Mouse (Mus musculus): Measurements from ENCODE around the gene St5. TPM values are rescaled to one million over a fixed set of nuclear protein-coding genes. Genes with fewer than 3 reads are reported as not detected.
A peak's percentile ranks its signal among the peaks of the same experiment; 100 is the strongest.

St5 gene
- polyA plus RNA-seq, 1 experiment from 2014 or later: 68.7 TPM

DNA sequence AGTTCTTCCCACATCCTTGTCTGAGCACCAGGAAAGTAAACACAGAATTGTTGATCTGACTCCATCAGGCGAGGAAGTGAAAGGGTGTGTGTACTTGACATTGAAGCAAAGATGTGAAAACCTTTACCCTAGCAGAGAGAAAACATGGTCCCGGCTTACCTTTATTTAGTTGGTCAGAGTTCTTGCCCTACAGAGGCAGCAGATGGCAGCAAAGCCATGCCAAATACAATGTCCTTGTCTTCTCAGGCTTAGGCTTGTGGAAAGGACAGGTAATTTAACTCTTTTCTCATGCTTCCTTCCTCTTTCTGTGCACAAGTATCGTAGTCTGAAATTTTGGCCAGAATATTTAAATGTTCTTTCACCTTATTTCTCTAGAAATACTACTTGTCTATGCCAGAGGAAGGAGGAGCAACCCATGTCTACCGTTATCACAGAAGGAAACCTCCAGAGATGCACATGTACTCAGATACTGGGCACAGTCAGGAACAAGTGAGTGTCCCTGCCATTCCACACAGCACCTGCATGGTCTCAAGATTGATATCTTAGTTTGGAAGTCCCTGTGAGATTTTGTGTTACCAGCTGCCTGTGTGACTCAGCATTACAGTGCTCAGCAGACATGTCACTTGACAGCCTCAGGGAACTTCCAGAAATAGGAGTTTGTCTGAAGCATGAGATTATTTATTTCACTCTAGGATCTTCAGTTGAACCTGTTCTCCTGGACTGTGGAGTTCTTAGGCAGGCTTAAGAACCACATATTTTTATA lies 3.8 kb upstream of the St5 start:
- peak; percentile 65 for DNase-seq (ENCODE audit: low spot score)

DNA sequence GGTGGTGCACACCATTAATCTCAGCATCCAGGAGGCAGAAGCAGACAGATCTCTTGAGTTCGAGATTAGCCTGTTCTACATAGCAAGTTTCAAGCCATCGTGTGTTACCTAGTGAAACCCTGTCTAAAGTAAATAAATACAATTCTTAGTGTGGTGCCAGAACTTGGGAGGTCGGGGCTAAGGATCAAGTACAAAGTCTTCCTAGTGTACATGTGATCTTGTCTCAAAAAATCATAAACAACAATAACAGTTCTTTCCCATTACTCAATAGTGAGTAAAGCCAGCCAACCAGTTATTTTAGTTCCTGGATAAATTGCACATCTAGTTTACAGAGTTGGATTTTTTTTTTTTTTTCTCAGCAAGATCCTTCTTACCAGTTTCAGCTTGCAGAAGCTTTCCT lies 1.1 kb upstream of the St5 start:
- H3K27me3 ChIP-seq (replicated peaks; ENCODE audit: control insufficient read depth, insufficient read depth, low read length): no peaks in the 10 kb centered on the region; the same call in 1 of the 2 replicates
- ATAC-seq (replicated peaks; ENCODE audit: low FRiP score, low TSS enrichment, low read depth) (no peak), DNase-seq (ENCODE audit: low spot score) (no peak)
- H3K36me3 ChIP-seq (ENCODE audit: control insufficient read depth, insufficient read depth, low read length): 0 out of 2 replicates have a peak, but pooled peaks cover 11% of the 10 kb centered on the region
- peaks cover 16% of the 10 kb centered on the region for H3K4me1 ChIP-seq (replicated peaks; ENCODE audit: control insufficient read depth, insufficient read depth, low read length)
- peak overlapping the region; percentile 82; the same call in 1 of the 2 replicates for H3K27ac ChIP-seq (ENCODE audit: low read depth)
- no peak overlapping the region; the same call in 1 of the 2 replicates for H3K9ac ChIP-seq (ENCODE audit: low read length)
- peak overlapping the region; percentile 76 for H3K4me2 ChIP-seq (ENCODE audit: low read length)
- 56% methylated on average over 3 of the region's 3 CpGs for WGBS
- H3K4me3 ChIP-seq (ENCODE audit: low read depth, low read length): peak overlapping the region; percentile 70
- no peaks in the 10 kb centered on the region for H3K9me3 ChIP-seq (ENCODE audit: control insufficient read depth, low read length)

More for the DNA sequence above, 3.8 kb upstream of the St5 start:
- no peak for ATAC-seq (replicated peaks; ENCODE audit: low FRiP score, low TSS enrichment, low read depth)
- no peak overlapping the region for H3K4me3 ChIP-seq (ENCODE audit: low read depth, low read length)
- no peak overlapping the region for H3K27ac ChIP-seq (ENCODE audit: low read depth)
- H3K4me1 ChIP-seq (replicated peaks; ENCODE audit: control insufficient read depth, insufficient read depth, low read length): peaks cover 18% of the 10 kb centered on the region
- H3K27me3 ChIP-seq (replicated peaks; ENCODE audit: control insufficient read depth, insufficient read depth, low read length): no peaks in the 10 kb centered on the region; the same call in 1 of the 2 replicates
- peaks cover 20% of the 10 kb centered on the region for H3K36me3 ChIP-seq (ENCODE audit: control insufficient read depth, insufficient read depth, low read length)
- H3K9ac ChIP-seq (ENCODE audit: low read length): no peak overlapping the region
- WGBS: 34% methylated on average over 4 of the region's 4 CpGs
- H3K4me2 ChIP-seq (ENCODE audit: low read length): no peak overlapping the region
- H3K9me3 ChIP-seq (ENCODE audit: control insufficient read depth, low read length): no peaks in the 10 kb centered on the region

DNA sequence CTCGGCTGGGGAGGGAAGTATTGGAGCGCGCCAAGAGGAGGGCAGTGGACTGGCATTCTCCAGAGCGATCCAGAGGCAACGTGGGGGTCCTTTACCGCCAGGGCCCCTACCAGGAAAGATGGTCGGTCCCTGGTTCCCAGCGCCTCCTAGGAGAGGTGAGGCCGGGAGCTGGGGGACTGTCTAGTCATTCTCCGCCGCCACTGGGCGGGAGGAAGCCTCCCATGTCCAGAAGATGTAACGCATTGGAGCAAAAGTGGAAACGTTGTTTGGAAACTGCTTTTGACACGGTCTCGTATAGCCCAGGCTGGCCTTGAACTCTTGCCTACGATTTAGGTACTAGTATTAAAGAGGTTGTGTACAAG lies 592 bp upstream of the St5 start:
- H3K36me3 ChIP-seq (ENCODE audit: control insufficient read depth, insufficient read depth, low read length): 0 out of 2 replicates have a peak, but pooled peaks cover 11% of the 10 kb centered on the region
- no peaks in the 10 kb centered on the region; the same call in 1 of the 2 replicates for H3K27me3 ChIP-seq (replicated peaks; ENCODE audit: control insufficient read depth, insufficient read depth, low read length)
- peak overlapping the region; percentile 76 for H3K4me2 ChIP-seq (ENCODE audit: low read length)
- ATAC-seq (replicated peaks; ENCODE audit: low FRiP score, low TSS enrichment, low read depth) (no peak), DNase-seq (ENCODE audit: low spot score) (no peak)
- peaks cover 13% of the 10 kb centered on the region for H3K4me1 ChIP-seq (replicated peaks; ENCODE audit: control insufficient read depth, insufficient read depth, low read length)
- 3% methylated on average over 17 of the region's 17 CpGs for WGBS
- H3K27ac ChIP-seq (ENCODE audit: low read depth): peak overlapping the region; percentile 82
- H3K9ac ChIP-seq (ENCODE audit: low read length): peak overlapping the region; percentile 66
- peak overlapping the region; percentile 70 for H3K4me3 ChIP-seq (ENCODE audit: low read depth, low read length)
- no peaks in the 10 kb centered on the region for H3K9me3 ChIP-seq (ENCODE audit: control insufficient read depth, low read length)

DNA sequence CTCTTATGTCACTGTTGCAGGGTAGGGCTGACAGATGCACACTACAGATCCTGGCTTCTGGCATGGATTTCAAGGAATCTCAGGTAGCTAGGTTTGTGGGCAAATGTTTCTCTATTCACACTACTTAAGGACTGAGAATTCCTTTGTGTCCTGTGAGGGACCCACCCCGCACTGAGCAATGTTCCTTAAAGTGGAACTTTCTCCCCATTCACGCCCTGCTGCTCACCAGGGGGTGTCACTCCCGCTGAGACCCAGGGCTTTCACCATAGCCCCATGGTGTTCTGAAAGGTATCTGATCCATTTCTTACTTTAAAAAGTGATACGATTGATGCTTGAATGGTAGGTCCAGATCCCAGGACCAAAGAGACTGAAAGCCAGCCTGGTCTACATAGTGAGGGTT lies 684 bp downstream of the St5 start:
- Histone ChIP-seq H3K9ac (ENCODE audit: low read length) (no peak overlapping the region), H3K27me3 (replicated peaks; ENCODE audit: control insufficient read depth, insufficient read depth, low read length) (no peaks in the 10 kb centered on the region; the same call in 1 of the 2 replicates), H3K4me3 (ENCODE audit: low read depth, low read length) (peak overlapping the region; percentile 70), H3K36me3 (ENCODE audit: control insufficient read depth, insufficient read depth, low read length) (0 out of 2 replicates have a peak, but pooled peaks cover 2% of the 10 kb centered on the region), H3K4me1 (replicated peaks; ENCODE audit: control insufficient read depth, insufficient read depth, low read length) (peaks cover 8% of the 10 kb centered on the region), H3K4me2 (ENCODE audit: low read length) (peak overlapping the region; percentile 76), H3K27ac (ENCODE audit: low read depth) (no peak overlapping the region), H3K9me3 (ENCODE audit: control insufficient read depth, low read length) (no peaks in the 10 kb centered on the region)
- DNase-seq (ENCODE audit: low spot score) (no peak), ATAC-seq (replicated peaks; ENCODE audit: low FRiP score, low TSS enrichment, low read depth) (no peak)
- WGBS: 33% methylated on average over 4 of the region's 4 CpGs

DNA sequence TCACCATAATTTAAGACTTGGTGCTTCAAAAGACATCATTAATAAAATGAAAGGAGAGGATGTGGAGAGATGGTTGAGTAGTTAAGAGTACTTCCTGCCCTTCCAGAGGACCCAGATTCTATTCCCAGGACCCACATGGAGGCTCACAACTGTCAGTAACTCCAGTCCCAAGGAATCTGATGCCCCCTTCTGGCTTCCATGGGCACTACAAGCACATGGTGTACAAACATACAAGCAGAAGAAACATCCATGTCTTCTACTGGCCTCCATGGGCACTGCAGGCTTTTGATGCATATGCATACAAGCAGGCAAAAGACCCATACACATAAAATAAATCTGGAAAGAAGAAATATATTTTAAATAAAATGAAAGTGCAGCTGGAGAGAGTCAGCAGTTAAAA lies 3.2 kb downstream of the St5 start:
- Histone ChIP-seq H3K27ac (ENCODE audit: low read depth) (no peak overlapping the region), H3K36me3 (ENCODE audit: control insufficient read depth, insufficient read depth, low read length) (no peaks in the 10 kb centered on the region), H3K27me3 (replicated peaks; ENCODE audit: control insufficient read depth, insufficient read depth, low read length) (no peaks in the 10 kb centered on the region; the same call in 1 of the 2 replicates), H3K4me3 (ENCODE audit: low read depth, low read length) (no peak overlapping the region), H3K4me1 (replicated peaks; ENCODE audit: control insufficient read depth, insufficient read depth, low read length) (peaks cover 4% of the 10 kb centered on the region), H3K4me2 (ENCODE audit: low read length) (no peak overlapping the region), H3K9ac (ENCODE audit: low read length) (no peak overlapping the region), H3K9me3 (ENCODE audit: control insufficient read depth, low read length) (no peaks in the 10 kb centered on the region)
- DNase-seq (ENCODE audit: low spot score) (no peak), ATAC-seq (replicated peaks; ENCODE audit: low FRiP score, low TSS enrichment, low read depth) (no peak)

DNA sequence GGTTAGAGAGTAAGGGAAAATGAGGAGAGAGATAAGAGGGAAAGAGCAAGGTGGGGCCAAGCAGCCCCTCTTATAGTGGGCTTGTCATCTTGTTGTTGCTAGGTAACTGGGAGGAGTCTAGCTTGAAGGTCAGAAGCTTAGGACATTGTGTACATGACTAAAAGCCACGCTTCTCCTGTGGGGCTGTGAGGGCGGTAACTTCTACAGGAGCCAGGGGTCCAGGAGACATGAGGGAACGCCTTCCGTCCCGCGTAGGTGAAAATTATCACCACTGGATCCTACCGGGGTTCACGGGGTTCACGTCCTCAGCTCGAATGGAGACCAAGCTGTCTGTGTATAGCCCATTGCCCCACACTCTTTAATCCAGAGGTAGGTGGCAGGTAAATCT lies 8.1 kb downstream of the St5 start:
- no peak overlapping the region for H3K9ac ChIP-seq (ENCODE audit: low read length)
- no peaks in the 10 kb centered on the region for H3K36me3 ChIP-seq (ENCODE audit: control insufficient read depth, insufficient read depth, low read length)
- H3K4me3 ChIP-seq (ENCODE audit: low read depth, low read length): no peak overlapping the region
- H3K27me3 ChIP-seq (replicated peaks; ENCODE audit: control insufficient read depth, insufficient read depth, low read length): no peaks in the 10 kb centered on the region
- no peak overlapping the region for H3K4me2 ChIP-seq (ENCODE audit: low read length)
- ATAC-seq (replicated peaks; ENCODE audit: low FRiP score, low TSS enrichment, low read depth): no peak
- 92% methylated on average over 10 of the region's 10 CpGs for WGBS
- DNase-seq (ENCODE audit: low spot score): no peak
- H3K9me3 ChIP-seq (ENCODE audit: control insufficient read depth, low read length): no peaks in the 10 kb centered on the region
- H3K4me1 ChIP-seq (replicated peaks; ENCODE audit: control insufficient read depth, insufficient read depth, low read length): peaks cover 5% of the 10 kb centered on the region; the same call in 1 of the 2 replicates
- no peak overlapping the region for H3K27ac ChIP-seq (ENCODE audit: low read depth)

DNA sequence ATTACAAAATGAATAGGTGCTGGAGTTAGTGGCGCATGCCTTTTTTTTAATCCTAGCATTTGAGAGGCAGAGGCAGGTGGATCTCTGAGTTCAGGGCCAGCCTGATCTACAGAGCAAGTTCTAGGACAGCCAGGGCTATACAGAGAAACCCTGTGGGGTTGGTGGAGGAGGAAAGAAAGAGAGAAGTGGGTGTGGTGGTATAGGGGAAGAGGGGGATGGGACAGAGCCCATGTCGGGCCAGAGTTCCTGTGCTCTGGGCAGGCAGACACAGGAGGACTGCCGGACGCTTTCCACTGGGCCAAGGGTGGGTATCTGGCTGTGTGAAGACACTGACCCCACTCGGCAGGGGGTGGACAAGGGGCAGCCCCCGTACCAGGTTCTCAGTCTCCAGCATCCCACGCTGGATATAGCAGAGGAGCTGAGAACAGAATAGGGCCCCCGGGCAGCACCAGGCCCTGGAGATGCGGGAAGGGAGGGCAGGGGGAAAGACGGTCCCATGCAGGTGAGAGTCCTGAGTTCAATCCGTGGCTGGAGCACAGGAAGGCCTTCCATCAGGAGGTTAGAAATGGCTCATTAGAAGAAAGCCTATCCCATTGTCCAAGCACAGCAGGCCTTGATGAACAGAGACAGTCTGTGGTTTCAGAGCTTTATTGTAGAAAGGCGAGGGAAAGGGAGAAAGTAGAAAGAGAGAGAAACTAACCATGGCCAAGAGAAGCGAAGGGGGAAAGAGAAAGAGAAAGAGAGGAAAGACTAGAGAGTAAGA lies 8.6 kb downstream of the St5 start:
- Histone ChIP-seq H3K27me3 (replicated peaks; ENCODE audit: control insufficient read depth, insufficient read depth, low read length) (no peaks in the 10 kb centered on the region), H3K27ac (ENCODE audit: low read depth) (no peak overlapping the region), H3K9me3 (ENCODE audit: control insufficient read depth, low read length) (no peaks in the 10 kb centered on the region), H3K9ac (ENCODE audit: low read length) (no peak overlapping the region), H3K4me2 (ENCODE audit: low read length) (no peak overlapping the region), H3K4me3 (ENCODE audit: low read depth, low read length) (no peak overlapping the region), H3K4me1 (replicated peaks; ENCODE audit: control insufficient read depth, insufficient read depth, low read length) (peaks cover 5% of the 10 kb centered on the region; the same call in 1 of the 2 replicates), H3K36me3 (ENCODE audit: control insufficient read depth, insufficient read depth, low read length) (no peaks in the 10 kb centered on the region)
- no peak for DNase-seq (ENCODE audit: low spot score)
- ATAC-seq (replicated peaks; ENCODE audit: low FRiP score, low TSS enrichment, low read depth): no peak
- WGBS: 88% methylated on average over 13 of the region's 13 CpGs

DNA sequence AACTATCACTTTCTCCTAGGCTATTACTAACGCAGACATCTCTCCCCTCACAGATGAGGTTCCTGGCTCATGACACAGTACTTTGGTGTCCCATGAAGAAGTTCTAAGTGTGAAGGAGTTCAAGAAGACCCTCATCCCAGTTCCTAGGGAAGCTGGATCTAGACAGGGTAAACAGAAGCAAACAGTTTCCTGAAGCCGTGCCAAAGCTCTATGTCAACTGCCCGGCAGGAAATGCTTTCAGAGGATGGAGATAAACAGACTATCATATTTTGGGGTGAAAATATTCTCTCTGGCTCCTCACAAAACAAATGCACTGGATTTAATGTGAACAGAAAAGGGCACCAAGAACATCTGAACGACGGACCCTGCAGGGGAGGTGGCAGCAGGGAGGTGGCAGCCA lies 12.4 kb downstream of the St5 start:
- DNase-seq (ENCODE audit: low spot score) (no peak), ATAC-seq (replicated peaks; ENCODE audit: low FRiP score, low TSS enrichment, low read depth) (no peak)
- 68% methylated on average over 5 of the region's 5 CpGs for WGBS
- Histone ChIP-seq H3K4me3 (ENCODE audit: low read depth, low read length) (no peak overlapping the region), H3K27me3 (replicated peaks; ENCODE audit: control insufficient read depth, insufficient read depth, low read length) (no peaks in the 10 kb centered on the region), H3K4me2 (ENCODE audit: low read length) (no peak overlapping the region), H3K9me3 (ENCODE audit: control insufficient read depth, low read length) (no peaks in the 10 kb centered on the region), H3K36me3 (ENCODE audit: control insufficient read depth, insufficient read depth, low read length) (no peaks in the 10 kb centered on the region), H3K27ac (ENCODE audit: low read depth) (no peak overlapping the region), H3K4me1 (replicated peaks; ENCODE audit: control insufficient read depth, insufficient read depth, low read length) (peaks cover 5% of the 10 kb centered on the region; the same call in 1 of the 2 replicates), H3K9ac (ENCODE audit: low read length) (no peak overlapping the region)

All from intestine, embryonic 14.5 days (tissue).